Mouse (Mus musculus): Measurements from ENCODE around the gene Gm49383. TPM values are rescaled to one million over a fixed set of nuclear protein-coding genes. Genes with fewer than 3 reads are reported as not detected.

The Gm49383 gene
- not detected for polyA plus RNA-seq (2015; fragmentation: Illumina TruSeq; extraction: RNeasy Lipid Tissue Mini Kit (QIAGEN cat#74804); ENCODE audit: insufficient read depth, low read depth, low replicate concordance)

GRCm38 (mm10) chr12:69196444-69197377 is at the start of gene Gm49383:
Gene Gm49383 (minus strand): TSS chr12:69197104.

GRCm38 (mm10) chr12:69240876-69241275 is 44.0 kb upstream of the Gm49383 start, which contains the start of gene Klhdc1:
Gene Klhdc1 (plus strand): TSS chr12:69241176.

GRCm38 (mm10) chr12:69227776-69228466 is 31.0 kb upstream of the Gm49383 start, which contains the start of gene Pole2:
Gene Pole2 (minus strand): TSS chr12:69228195.

GRCm38 (mm10) chr12:69204052-69204833 is 7.3 kb upstream of the Gm49383 start, which contains the start of gene Gm49384:
Gene Gm49384 (minus strand): TSS chr12:69204267.

GRCm38 (mm10) chr12:69198164-69198535 is 1.2 kb upstream of the Gm49383 start, which contains the start of gene Dnaaf2:
Gene Dnaaf2 (minus strand): TSS chr12:69198429.

GRCm38 (mm10) chr12:69183583-69184308 is 13.2 kb downstream of the Gm49383 start, which contains the start of the genes Rpl36al and Mgat2:
Gene Rpl36al (minus strand): TSS chr12:69184083.
Gene Mgat2 (plus strand): TSS chr12:69184157.

GRCm38 (mm10) chr12:69168461-69169106 is 28.3 kb downstream of the Gm49383 start, which contains the start of gene Lrr1:
Gene Lrr1 (plus strand): TSS chr12:69168814.

GRCm38 (mm10) chr12:69158765-69159577 is 37.9 kb downstream of the Gm49383 start, which contains the start of gene Rps29:
Gene Rps29 (minus strand): TSS chr12:69159186.

Other genes starting within 250 kb of the Gm49383 start
- gene Rps29, start 37.9 kb downstream of the Gm49383 start, polyA plus RNA-seq (2015; fragmentation: Illumina TruSeq; extraction: RNeasy Lipid Tissue Mini Kit (QIAGEN cat#74804); ENCODE audit: insufficient read depth, low read depth, low replicate concordance) = 1,238 TPM
- gene Lrr1, start 28.3 kb downstream of the Gm49383 start, polyA plus RNA-seq (2015; fragmentation: Illumina TruSeq; extraction: RNeasy Lipid Tissue Mini Kit (QIAGEN cat#74804); ENCODE audit: insufficient read depth, low read depth, low replicate concordance) = not detected
- gene Rpl36al, start 13.0 kb downstream of the Gm49383 start, polyA plus RNA-seq (2015; fragmentation: Illumina TruSeq; extraction: RNeasy Lipid Tissue Mini Kit (QIAGEN cat#74804); ENCODE audit: insufficient read depth, low read depth, low replicate concordance) = 379 TPM
- 13.2 TPM for gene Mgat2, start 12.9 kb downstream of the Gm49383 start, polyA plus RNA-seq (2015; fragmentation: Illumina TruSeq; extraction: RNeasy Lipid Tissue Mini Kit (QIAGEN cat#74804); ENCODE audit: insufficient read depth, low read depth, low replicate concordance)
- gene Dnaaf2, start 1.3 kb upstream of the Gm49383 start, polyA plus RNA-seq (2015; fragmentation: Illumina TruSeq; extraction: RNeasy Lipid Tissue Mini Kit (QIAGEN cat#74804); ENCODE audit: insufficient read depth, low read depth, low replicate concordance) = not detected
- not detected for gene Gm49384, start 7.2 kb upstream of the Gm49383 start, polyA plus RNA-seq (2015; fragmentation: Illumina TruSeq; extraction: RNeasy Lipid Tissue Mini Kit (QIAGEN cat#74804); ENCODE audit: insufficient read depth, low read depth, low replicate concordance)
- gene Pole2, start 31.1 kb upstream of the Gm49383 start, polyA plus RNA-seq (2015; fragmentation: Illumina TruSeq; extraction: RNeasy Lipid Tissue Mini Kit (QIAGEN cat#74804); ENCODE audit: insufficient read depth, low read depth, low replicate concordance) = 0.54 TPM
- 0.72 TPM for gene Klhdc1, start 44.1 kb upstream of the Gm49383 start, polyA plus RNA-seq (2015; fragmentation: Illumina TruSeq; extraction: RNeasy Lipid Tissue Mini Kit (QIAGEN cat#74804); ENCODE audit: insufficient read depth, low read depth, low replicate concordance)
- 13.3 TPM for gene Klhdc2, start 99.6 kb upstream of the Gm49383 start, polyA plus RNA-seq (2015; fragmentation: Illumina TruSeq; extraction: RNeasy Lipid Tissue Mini Kit (QIAGEN cat#74804); ENCODE audit: insufficient read depth, low read depth, low replicate concordance)
- gene Nemf, start 160.1 kb upstream of the Gm49383 start, polyA plus RNA-seq (2015; fragmentation: Illumina TruSeq; extraction: RNeasy Lipid Tissue Mini Kit (QIAGEN cat#74804); ENCODE audit: insufficient read depth, low read depth, low replicate concordance) = 14.8 TPM
- 11.4 TPM for gene Arf6, start 175.0 kb upstream of the Gm49383 start, polyA plus RNA-seq (2015; fragmentation: Illumina TruSeq; extraction: RNeasy Lipid Tissue Mini Kit (QIAGEN cat#74804); ENCODE audit: insufficient read depth, low read depth, low replicate concordance)
- gene Gm9887, start 175.4 kb upstream of the Gm49383 start, polyA plus RNA-seq (2015; fragmentation: Illumina TruSeq; extraction: RNeasy Lipid Tissue Mini Kit (QIAGEN cat#74804); ENCODE audit: insufficient read depth, low read depth, low replicate concordance) = not detected